Comparison of ENCODE assay signal across 8 mouse cellular contexts in the genomic region with DNA sequence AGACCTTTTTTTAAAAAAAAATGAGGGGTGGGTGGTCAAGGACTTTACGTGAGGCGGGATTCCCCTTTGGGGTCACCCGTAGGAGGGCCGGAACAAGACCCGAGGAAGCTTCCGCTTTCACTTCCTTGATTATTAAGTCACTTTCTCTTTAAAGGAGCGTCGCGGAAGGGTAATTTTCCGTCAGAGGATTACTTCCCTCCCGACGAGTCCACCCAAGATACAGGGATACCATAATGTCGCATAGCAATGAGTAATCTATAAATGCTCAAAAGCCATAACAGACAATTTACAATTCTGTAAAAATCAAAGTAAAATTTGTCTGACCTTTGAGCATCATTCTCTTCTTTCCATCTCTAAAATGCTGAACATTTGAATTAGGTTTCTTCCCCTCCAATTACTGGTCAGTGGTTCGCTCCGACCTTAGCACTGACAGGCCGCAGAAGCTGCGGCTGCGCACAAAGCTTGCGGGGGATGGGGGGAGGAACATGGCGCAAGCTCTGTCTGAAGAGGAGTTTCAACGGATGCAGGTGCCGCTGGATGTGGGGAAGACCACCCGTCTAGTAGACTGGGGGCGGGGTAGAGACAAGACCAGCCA. TPM values are rescaled to one million over a fixed set of nuclear protein-coding genes. Genes with fewer than 3 reads are reported as not detected.
DNase-seq lines count a peak whose midpoint lies in the region; ATAC-seq and TF ChIP-seq lines count a peak whose summit lies in the region.

Gripap1 (plus strand) TSS at position 224 of the 595 bp plus-strand sequence.

- WGBS in embryonic facial prominence, embryonic 11.5 days, result 15% methylated on average over 24 of the region's 24 CpGs
- 7% methylated on average over 24 of the region's 24 CpGs for WGBS in limb, embryonic 10.5 days
- 16% methylated on average over 24 of the region's 24 CpGs for WGBS in midbrain, embryonic 13.5 days
- 24% methylated on average over 24 of the region's 24 CpGs for WGBS in spleen, adult 2 months

- TF ChIP-seq CTCF in spleen, adult 2 months (IDR thresholded peaks at IDR 0.05; ENCODE audit: extremely low read depth, insufficient read depth, insufficient read length, insufficient replicate concordance), result no peak

- H3K4me1 ChIP-seq in embryonic facial prominence, embryonic 11.5 days (ENCODE audit: control insufficient read depth, insufficient read depth, low read length), result no peaks in the 10 kb centered on the region
- 0 out of 2 replicates have a peak, but pooled peaks cover 5% of the 10 kb centered on the region for H3K4me1 ChIP-seq in limb, embryonic 10.5 days
- H3K4me1 ChIP-seq in midbrain, embryonic 13.5 days (replicated peaks), result peaks cover 10% of the 10 kb centered on the region
- peaks cover 6% of the 10 kb centered on the region; the same call in 1 of the 2 replicates for H3K4me1 ChIP-seq in spleen, adult 2 months (ENCODE audit: control insufficient read depth, insufficient read depth, insufficient read length)

- H3K27ac ChIP-seq in embryonic facial prominence, embryonic 11.5 days (replicated peaks; ENCODE audit: low read depth, low read length), result no peak within 1 kb of the TSS
- peak within 1 kb of the TSS; percentile 75 for H3K27ac ChIP-seq in limb, embryonic 10.5 days
- peak within 1 kb of the TSS; percentile 36; the same call in 1 of the 2 replicates for H3K27ac ChIP-seq in midbrain, embryonic 13.5 days
- H3K27ac ChIP-seq in spleen, adult 2 months (ENCODE audit: insufficient read depth, low read length), result peak within 1 kb of the TSS; percentile 76

- H3K9ac ChIP-seq in embryonic facial prominence, embryonic 11.5 days (replicated peaks; ENCODE audit: low read length), result peak within 1 kb of the TSS; percentile 55
- H3K9ac ChIP-seq in midbrain, embryonic 13.5 days (replicated peaks), result peak within 1 kb of the TSS; percentile 72

- peak within 1 kb of the TSS; percentile 54 for H3K4me2 ChIP-seq in embryonic facial prominence, embryonic 11.5 days (ENCODE audit: low read depth, low read length)
- H3K4me2 ChIP-seq in midbrain, embryonic 13.5 days (replicated peaks), result peak within 1 kb of the TSS; percentile 65

- ATAC-seq in embryonic facial prominence, embryonic 11.5 days (replicated peaks; ENCODE audit: insufficient number of reproducible peaks, low FRiP score, low TSS enrichment, low read depth), result peak; percentile 73; the same call in 1 of the 2 replicates
- peak; percentile 92 for ATAC-seq in granulocyte monocyte progenitor cell, adult 5-6 weeks (replicated peaks; ENCODE audit: poor library complexity, severe bottlenecking)
- peak; percentile 95 for ATAC-seq in midbrain, embryonic 13.5 days

- peak; percentile 51 for DNase-seq in ovary, adult 18-20 months (ENCODE audit: low spot score)
- DNase-seq in ovary, postnatal 10 days (ENCODE audit: low spot score), result no peak
- DNase-seq in embryonic facial prominence, embryonic 11.5 days (ENCODE audit: low spot score), result peak; percentile 85
- DNase-seq in kidney, adult 11 months, result peak; percentile 71
- peak; percentile 62 for DNase-seq in limb, embryonic 10.5 days (ENCODE audit: low spot score)
- peak; percentile 75 to 90 for DNase-seq in spleen, adult 2 months (ENCODE audit: low read depth in 1 of 2, low spot score in 2 of 2)

- no peaks in the 10 kb centered on the region for H3K36me3 ChIP-seq in embryonic facial prominence, embryonic 11.5 days (replicated peaks; ENCODE audit: control insufficient read depth, insufficient read depth, low read depth, low read length)
- H3K36me3 ChIP-seq in limb, embryonic 10.5 days, result no peaks in the 10 kb centered on the region
- H3K36me3 ChIP-seq in midbrain, embryonic 13.5 days, result 0 out of 2 replicates have a peak, but pooled peaks cover 4% of the 10 kb centered on the region
- peaks cover 1% of the 10 kb centered on the region; the same call in 1 of the 2 replicates for H3K36me3 ChIP-seq in spleen, adult 2 months (ENCODE audit: control insufficient read depth, insufficient read depth, low read length)

- H3K27me3 ChIP-seq in embryonic facial prominence, embryonic 11.5 days (ENCODE audit: control insufficient read depth, insufficient read depth, low read length), result no peaks in the 10 kb centered on the region
- H3K27me3 ChIP-seq in limb, embryonic 10.5 days (ENCODE audit: low read depth, poor library complexity, severe bottlenecking), result no peaks in the 10 kb centered on the region
- no peaks in the 10 kb centered on the region for H3K27me3 ChIP-seq in midbrain, embryonic 13.5 days
- no peaks in the 10 kb centered on the region for H3K27me3 ChIP-seq in spleen, adult 2 months (ENCODE audit: control insufficient read depth, insufficient read depth, low read length)

- peak within 1 kb of the TSS; percentile 49 for H3K4me3 ChIP-seq in embryonic facial prominence, embryonic 11.5 days (ENCODE audit: low read depth, low read length)
- H3K4me3 ChIP-seq in limb, embryonic 10.5 days, result peak within 1 kb of the TSS; percentile 60
- H3K4me3 ChIP-seq in midbrain, embryonic 13.5 days (replicated peaks), result peak within 1 kb of the TSS; percentile 57
- peak within 1 kb of the TSS; percentile 80 for H3K4me3 ChIP-seq in spleen, adult 2 months (ENCODE audit: extremely low read depth, insufficient read depth, insufficient read length)

- TF ChIP-seq POLR2A in spleen, adult 2 months (IDR thresholded peaks at IDR 0.05; ENCODE audit: low read depth, low read length), result peak; percentile 69

- H3K9me3 ChIP-seq in embryonic facial prominence, embryonic 11.5 days (replicated peaks; ENCODE audit: control insufficient read depth, low read length), result no peaks in the 10 kb centered on the region
- H3K9me3 ChIP-seq in limb, embryonic 10.5 days (replicated peaks), result no peaks in the 10 kb centered on the region
- H3K9me3 ChIP-seq in midbrain, embryonic 13.5 days, result no peaks in the 10 kb centered on the region

RNA-seq across cellular contexts. Expression of gene Gripap1, which starts in this region (rescaled TPM):
- 35.6 and 35.9 TPM in 2 replicates for polyA plus RNA-seq in embryonic facial prominence, embryonic 11.5 days (2014; fragmentation: Nextera tagmentation; extraction: Ambion mirVana)
- total RNA-seq in granulocyte monocyte progenitor cell, adult 5-6 weeks (2014; fragmentation: Nextera tagmentation), result 43.6 and 52.5 TPM in 2 replicates
- total RNA-seq in granulocyte monocyte progenitor cell, adult 5-6 weeks (2017), result 59.7 and 78.0 TPM in 2 replicates
- polyA plus RNA-seq in limb, embryonic 10.5 days (2016; fragmentation: Nextera tagmentation; extraction: Ambion mirVana), result 29.5 and 36.3 TPM in 2 replicates
- 76.5 and 81.7 TPM in 2 replicates for polyA plus RNA-seq in midbrain, embryonic 13.5 days (2015; fragmentation: Nextera tagmentation; extraction: Ambion mirVana)
- 53.3 and 53.9 TPM in 2 replicates for polyA plus RNA-seq in spleen, adult 2 months (2012; rRNA removed)
